10 mouse cellular contexts compared by ENCODE assay signal in genomic region chr11:69835326-69835965, GRCm38 (mm10). TPM values are rescaled to one million over a fixed set of nuclear protein-coding genes. Genes with fewer than 3 reads are reported as not detected.
DNase-seq lines count a peak whose midpoint lies in the region; ATAC-seq and TF ChIP-seq lines count a peak whose summit lies in the region.
"Had no signal": no experiment of that assay in that cellular context is flagged by ENCODE, and none has a peak within 500 bp of the region (broad histone marks: within the 10 kb centered on the region; RNA-seq: fewer than 3 reads in every experiment).

No protein-coding gene starts in this region.

- peak overlapping the region; percentile 97 for H3K27ac ChIP-seq in hindbrain, embryonic 12.5 days
- peak overlapping the region; percentile 93 for H3K27ac ChIP-seq in midbrain, embryonic 12.5 days (replicated peaks)

- peaks cover 33% of the 10 kb centered on the region for H3K36me3 ChIP-seq in hindbrain, embryonic 12.5 days
- peaks cover 35% of the 10 kb centered on the region for H3K36me3 ChIP-seq in midbrain, embryonic 12.5 days

- TF ChIP-seq CTCF in brain, embryonic 14.5 days (IDR thresholded peaks at IDR 0.05; ENCODE audit: borderline replicate concordance, extremely low read depth, insufficient read depth, insufficient read length): no peak

- H3K4me3 ChIP-seq in hindbrain, embryonic 12.5 days: peak overlapping the region; percentile 88
- H3K4me3 ChIP-seq in midbrain, embryonic 12.5 days: peak overlapping the region; percentile 82
- H3K4me3 ChIP-seq: erythroblast, embryonic 14.5 days had no signal

- peak overlapping the region; percentile 98 for H3K9ac ChIP-seq in hindbrain, embryonic 12.5 days
- peak overlapping the region; percentile 86 for H3K9ac ChIP-seq in midbrain, embryonic 12.5 days (replicated peaks)

- ATAC-seq in hindbrain, embryonic 12.5 days (ENCODE audit: low FRiP score): no peak
- ATAC-seq in midbrain, embryonic 12.5 days (ENCODE audit: low FRiP score, low read depth): no peak

- H3K4me2 ChIP-seq in hindbrain, embryonic 12.5 days (replicated peaks): peak overlapping the region; percentile 97
- H3K4me2 ChIP-seq in midbrain, embryonic 12.5 days (replicated peaks): peak overlapping the region; percentile 96

- WGBS in hindbrain, embryonic 12.5 days: 1% methylated on average over 9 of the region's 9 CpGs
- under 1% methylated on average over 9 of the region's 9 CpGs for WGBS in midbrain, embryonic 12.5 days

- no peaks in the 10 kb centered on the region for H3K9me3 ChIP-seq in hindbrain, embryonic 12.5 days (replicated peaks)
- H3K9me3 ChIP-seq in midbrain, embryonic 12.5 days: no peaks in the 10 kb centered on the region

- no peak for TF ChIP-seq POLR2A in brain, embryonic 14.5 days (IDR thresholded peaks at IDR 0.05; ENCODE audit: borderline replicate concordance, extremely low read depth, insufficient read depth, insufficient read length, poor library complexity, severe bottlenecking)

- peaks cover 12% of the 10 kb centered on the region; the same call in 1 of the 2 replicates for H3K27me3 ChIP-seq in hindbrain, embryonic 12.5 days
- peaks cover 9% of the 10 kb centered on the region for H3K27me3 ChIP-seq in midbrain, embryonic 12.5 days

- H3K4me1 ChIP-seq in hindbrain, embryonic 12.5 days: peaks cover 46% of the 10 kb centered on the region
- peaks cover 47% of the 10 kb centered on the region for H3K4me1 ChIP-seq in midbrain, embryonic 12.5 days

- DNase-seq in cerebellum, adult 9-11 months: peak; percentile 64
- DNase-seq in cerebellum, postnatal 25 days: no peak
- DNase-seq in brain, embryonic 14.5 days (ENCODE audit: low read depth): peak; percentile 63
- no peak for DNase-seq in right cerebral cortex, adult 18-20 months
- no peak for DNase-seq in gastrocnemius, postnatal 4 days (ENCODE audit: low spot score in 2 of 2)
- no peak for DNase-seq in kidney, postnatal 4 days

RNA-seq across cellular contexts. Expression of gene Nlgn2, which starts 2.1 kb away (rescaled TPM):
- 123 and 183 TPM in 2 replicates for polyA plus RNA-seq in brain, embryonic 14.5 days (2012; rRNA removed)
- 14.7 and 14.9 TPM in 2 replicates for polyA plus RNA-seq in hindbrain, embryonic 12.5 days (2016; fragmentation: Nextera tagmentation; extraction: Ambion mirVana)
- polyA plus RNA-seq in midbrain, embryonic 12.5 days (2016; fragmentation: Nextera tagmentation; extraction: Ambion mirVana): 14.2 and 14.6 TPM in 2 replicates
- 10 to 100 TPM; 22.3 to 23.2 TPM for total RNA-seq in gastrocnemius, postnatal 4 days (2021)

RNA-seq across cellular contexts. Expression of gene Tmem256, which starts 2.9 kb away (rescaled TPM):
- 167 and 271 TPM in 2 replicates for polyA plus RNA-seq in brain, embryonic 14.5 days (2012; rRNA removed)
- polyA plus RNA-seq in hindbrain, embryonic 12.5 days (2016; fragmentation: Nextera tagmentation; extraction: Ambion mirVana): 268 and 314 TPM in 2 replicates
- 284 and 302 TPM in 2 replicates for polyA plus RNA-seq in midbrain, embryonic 12.5 days (2016; fragmentation: Nextera tagmentation; extraction: Ambion mirVana)
- total RNA-seq in gastrocnemius, postnatal 4 days (2021): 100 to 1,000 TPM in 1 of 2 experiments, 10 to 100 TPM in 1; 97.5 to 141 TPM

RNA-seq across cellular contexts. Expression of gene Plscr3, which starts 10.7 kb away (rescaled TPM):
- polyA plus RNA-seq in brain, embryonic 14.5 days (2012; rRNA removed): 86.3 and 105 TPM in 2 replicates
- polyA plus RNA-seq in hindbrain, embryonic 12.5 days (2016; fragmentation: Nextera tagmentation; extraction: Ambion mirVana): 74.9 and 87.3 TPM in 2 replicates
- polyA plus RNA-seq in midbrain, embryonic 12.5 days (2016; fragmentation: Nextera tagmentation; extraction: Ambion mirVana): 62.9 and 70.1 TPM in 2 replicates
- 10 to 100 TPM; 39.3 to 41.4 TPM for total RNA-seq in gastrocnemius, postnatal 4 days (2021)

RNA-seq across cellular contexts. Expression of gene Spem1, which starts 13.5 kb away (rescaled TPM):
- polyA plus RNA-seq in brain, embryonic 14.5 days (2012; rRNA removed): 1.3 and 1.4 TPM in 2 replicates
- polyA plus RNA-seq in hindbrain, embryonic 12.5 days (2016; fragmentation: Nextera tagmentation; extraction: Ambion mirVana): 0.21 and 0.46 TPM in 2 replicates
- 0.46 TPM in 1 of 2 replicates, not detected in the other for polyA plus RNA-seq in midbrain, embryonic 12.5 days (2016; fragmentation: Nextera tagmentation; extraction: Ambion mirVana)
- total RNA-seq in gastrocnemius, postnatal 4 days (2021): under 1 TPM in 1 of 2 experiments, not detected in 1; 0.34 TPM
- total RNA-seq: left cerebral cortex, adult 18-20 months had no signal
- polyA plus RNA-seq: erythroblast, embryonic 14.5 days had no signal

RNA-seq across cellular contexts. Expression of gene Spem2, which starts 17.2 kb away (rescaled TPM):
- polyA plus RNA-seq in brain, embryonic 14.5 days (2012; rRNA removed): not detected in 2 replicates
- 0.14 TPM in 1 of 2 replicates, not detected in the other for polyA plus RNA-seq in hindbrain, embryonic 12.5 days (2016; fragmentation: Nextera tagmentation; extraction: Ambion mirVana)
- polyA plus RNA-seq in midbrain, embryonic 12.5 days (2016; fragmentation: Nextera tagmentation; extraction: Ambion mirVana): not detected in 2 replicates
- total RNA-seq in gastrocnemius, postnatal 4 days (2021): not detected
- total RNA-seq: left cerebral cortex, adult 18-20 months had no signal
- polyA plus RNA-seq: erythroblast, embryonic 14.5 days had no signal

Comparison
In these comparisons a context has a peak if more than half of its experiments do, and no peak if none do; other contexts are left out.
1. DNase-seq: peak in cerebellum, adult 9-11 months (single experiment) and brain, embryonic 14.5 days (single experiment); none in cerebellum, postnatal 25 days (0 of 2), right cerebral cortex, adult 18-20 months (single experiment), gastrocnemius, postnatal 4 days (0 of 2) and kidney, postnatal 4 days (0 of 2).